In the genomic region with DNA sequence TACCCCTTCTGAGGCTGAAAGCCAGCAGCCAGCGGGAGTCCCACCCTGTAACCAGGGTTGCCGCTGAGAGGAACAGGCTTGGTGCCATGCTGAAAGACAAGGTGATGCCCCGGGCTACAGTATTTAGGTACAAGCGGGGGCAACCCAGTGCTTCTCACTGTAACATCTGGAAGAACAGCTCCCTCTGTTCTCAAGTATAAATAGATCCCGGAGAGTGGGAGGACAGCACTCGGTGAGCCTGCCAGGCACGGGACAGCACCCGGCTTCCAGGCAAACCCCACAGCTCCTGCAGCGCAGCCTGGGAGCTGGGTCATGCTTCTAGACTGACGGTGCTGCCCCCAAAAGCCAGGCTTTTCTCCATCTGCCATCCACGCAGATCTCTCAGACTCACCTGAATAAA, we compare ENCODE assay signal across 16 mouse cellular contexts. TPM values are rescaled to one million over a fixed set of nuclear protein-coding genes. Genes with fewer than 3 reads are reported as not detected.
DNase-seq lines count a peak whose midpoint lies in the region; ATAC-seq and TF ChIP-seq lines count a peak whose summit lies in the region.
"Had no signal": no experiment of that assay in that cellular context is flagged by ENCODE, and none has a peak within 500 bp of the region (broad histone marks: within the 10 kb centered on the region; RNA-seq: fewer than 3 reads in every experiment).

No protein-coding gene starts in this region.

- no peak for ATAC-seq in lung, postnatal 0 days
- ATAC-seq: forebrain, embryonic 15.5 days had no signal

- H3K36me3 ChIP-seq in lung, postnatal 0 days (ENCODE audit: insufficient read depth, low read length), result peaks cover 5% of the 10 kb centered on the region; the same call in 1 of the 2 replicates
- H3K36me3 ChIP-seq: stomach, embryonic 15.5 days had no signal

- no peak overlapping the region for H3K9ac ChIP-seq in lung, postnatal 0 days (replicated peaks; ENCODE audit: low read depth)
- H3K9ac ChIP-seq: forebrain, embryonic 15.5 days; hindbrain, embryonic 14.5 days; midbrain, embryonic 12.5 days; stomach, embryonic 15.5 days had no signal

- no peaks in the 10 kb centered on the region for H3K4me1 ChIP-seq in lung, postnatal 0 days (ENCODE audit: insufficient read depth, low read depth, low read length)
- H3K4me1 ChIP-seq: stomach, embryonic 15.5 days had no signal

- no peak overlapping the region for H3K27ac ChIP-seq in lung, postnatal 0 days (ENCODE audit: low read length)
- H3K27ac ChIP-seq: hindbrain, embryonic 14.5 days; midbrain, embryonic 12.5 days; stomach, embryonic 15.5 days had no signal

- peak; percentile 67 for DNase-seq in layer of hippocampus, adult 9-11 months
- no peak for DNase-seq in layer of hippocampus, postnatal 25 days (ENCODE audit: extremely low spot score in 1 of 2, low spot score in 1 of 2)
- peak; percentile 61 for DNase-seq in heart, adult 8-10 months (ENCODE audit: low spot score)
- peak; percentile 43 to 62 for DNase-seq in heart, postnatal 10 days
- peak; percentile 48 for DNase-seq in right cerebral cortex, postnatal 14 days
- no peak for DNase-seq in lung, postnatal 0 days (ENCODE audit: low spot score)
- no peak for DNase-seq in adrenal gland, adult 18-20 months (ENCODE audit: low spot score in 2 of 2)
- DNase-seq: cerebellum, postnatal 25 days; kidney, adult 11 months; lung, postnatal 10 days; retina, postnatal 1 day had no signal

- no peaks in the 10 kb centered on the region for H3K9me3 ChIP-seq in lung, postnatal 0 days (ENCODE audit: low read length)
- H3K9me3 ChIP-seq: forebrain, embryonic 15.5 days; midbrain, embryonic 12.5 days; stomach, embryonic 15.5 days had no signal

- intact Hi-C loops in heart, postnatal 10 days (cut with DNase I), result no loop called here

- WGBS in lung, postnatal 0 days, result 88% methylated on average over 11 of the region's 11 CpGs

- TF ChIP-seq EP300 in lung, postnatal 0 days (IDR thresholded peaks at IDR 0.05), result no peak

- no peaks in the 10 kb centered on the region for H3K27me3 ChIP-seq in lung, postnatal 0 days (replicated peaks; ENCODE audit: insufficient read depth, low read length)
- H3K27me3 ChIP-seq: CH12.LX; forebrain, embryonic 15.5 days; midbrain, embryonic 12.5 days; stomach, embryonic 15.5 days had no signal

- TF ChIP-seq CTCF in lung, postnatal 0 days (IDR thresholded peaks at IDR 0.05), result no peak

- H3K4me2 ChIP-seq in lung, postnatal 0 days (replicated peaks; ENCODE audit: low read depth, low read length), result no peak overlapping the region
- H3K4me2 ChIP-seq: forebrain, embryonic 15.5 days; hindbrain, embryonic 14.5 days; midbrain, embryonic 12.5 days; stomach, embryonic 15.5 days had no signal

- H3K4me3 ChIP-seq in lung, postnatal 0 days (ENCODE audit: low read depth, low read length), result no peak overlapping the region
- H3K4me3 ChIP-seq: forebrain, embryonic 15.5 days; midbrain, embryonic 12.5 days; stomach, embryonic 15.5 days had no signal

RNA-seq across cellular contexts. Expression of a gene that starts 16.7 kb away (rescaled TPM):
- 10 to 100 TPM; 11.8 to 12.3 TPM for total RNA-seq in layer of hippocampus, postnatal 25 days (2021)
- 1 to 10 TPM; 3.5 to 5.1 (median 3.8) TPM for total RNA-seq in heart, adult 8-10 months (2022)
- 1 to 10 TPM; 5.4 to 5.5 TPM for total RNA-seq in heart, postnatal 10 days (2021)
- polyA plus RNA-seq in lung, postnatal 0 days (2015; fragmentation: Nextera tagmentation; extraction: Ambion mirVana), result 4.5 and 5.1 TPM in 2 replicates
- 10 to 100 TPM; 10.6 to 11.8 TPM for total RNA-seq in adrenal gland, adult 18-20 months (2021)

RNA-seq across cellular contexts. Expression of a gene that starts 36.6 kb away (rescaled TPM):
- 10 to 100 TPM; 36.5 to 42.5 TPM for total RNA-seq in layer of hippocampus, postnatal 25 days (2021)
- total RNA-seq in heart, adult 8-10 months (2022), result 100 to 1,000 TPM; 103 to 141 (median 121) TPM
- 10 to 100 TPM; 63.4 to 83.1 TPM for total RNA-seq in heart, postnatal 10 days (2021)
- polyA plus RNA-seq in lung, postnatal 0 days (2015; fragmentation: Nextera tagmentation; extraction: Ambion mirVana), result 12.2 and 12.7 TPM in 2 replicates
- total RNA-seq in adrenal gland, adult 18-20 months (2021), result 10 to 100 TPM; 56.1 to 70.7 TPM

RNA-seq across cellular contexts. Expression of a gene that starts 40.9 kb away (rescaled TPM):
- 1 to 10 TPM; 3.2 to 3.6 TPM for total RNA-seq in layer of hippocampus, postnatal 25 days (2021)
- 1 to 10 TPM; 1.1 to 1.8 (median 1.5) TPM for total RNA-seq in heart, adult 8-10 months (2022)
- 1 to 10 TPM; 2.2 to 2.3 TPM for total RNA-seq in heart, postnatal 10 days (2021)
- polyA plus RNA-seq in lung, postnatal 0 days (2015; fragmentation: Nextera tagmentation; extraction: Ambion mirVana), result 3.7 and 3.9 TPM in 2 replicates
- 1 to 10 TPM; 1.8 to 8.5 TPM for total RNA-seq in adrenal gland, adult 18-20 months (2021)

Comparison
In these comparisons a context has a peak if more than half of its experiments do, and no peak if none do; other contexts are left out.
1. DNase-seq: peak in layer of hippocampus, adult 9-11 months (single experiment), heart, adult 8-10 months (single experiment), heart, postnatal 10 days (2 of 2) and right cerebral cortex, postnatal 14 days (single experiment); none in layer of hippocampus, postnatal 25 days (0 of 2), lung, postnatal 0 days (single experiment) and adrenal gland, adult 18-20 months (0 of 2).